Mouse (Mus musculus): Measurements from ENCODE around the gene Chrna3. TPM values are rescaled to one million over a fixed set of nuclear protein-coding genes. Genes with fewer than 3 reads are reported as not detected.

Gene Chrna3
- total RNA-seq, 1 experiment from 2014 or later, result not detected

- ATAC-seq (replicated peaks; ENCODE audit: low read depth, poor library complexity, severe bottlenecking), result no peak
Observed at GRCm38 (mm10) chr9:55009692-55010091, 16.7 kb downstream of the Chrna3 start.

- no peak for ATAC-seq (replicated peaks; ENCODE audit: low read depth, poor library complexity, severe bottlenecking)
Observed at GRCm38 (mm10) chr9:55003609-55004008, 22.8 kb downstream of the Chrna3 start.

- 0 out of 2 replicates have a peak, but pooled peaks have one; percentile 18 for ATAC-seq (replicated peaks; ENCODE audit: low read depth, poor library complexity, severe bottlenecking)
Observed at GRCm38 (mm10) chr9:54995645-54996044, 30.7 kb downstream of the Chrna3 start.

GRCm38 (mm10) chr9:54994381-54994780, 32.0 kb downstream of the Chrna3 start:
- no peak for ATAC-seq (replicated peaks; ENCODE audit: low read depth, poor library complexity, severe bottlenecking)

GRCm38 (mm10) chr9:54990362-54990761, 36.0 kb downstream of the Chrna3 start:
- ATAC-seq (replicated peaks; ENCODE audit: low read depth, poor library complexity, severe bottlenecking), result no peak

- no peak for ATAC-seq (replicated peaks; ENCODE audit: low read depth, poor library complexity, severe bottlenecking)
Observed at GRCm38 (mm10) chr9:54982401-54982800, 44.0 kb downstream of the Chrna3 start.

GRCm38 (mm10) chr9:54981291-54982191, 44.8 kb downstream of the Chrna3 start:
- peak; percentile 62 for ATAC-seq (replicated peaks; ENCODE audit: low read depth, poor library complexity, severe bottlenecking)

GRCm38 (mm10) chr9:54980674-54981073, 45.7 kb downstream of the Chrna3 start, which contains the start of gene Chrna5:
Gene Chrna5, plus strand, starts transcription at chr9:54980880.
- no peak for ATAC-seq (replicated peaks; ENCODE audit: low read depth, poor library complexity, severe bottlenecking)

- ATAC-seq (replicated peaks; ENCODE audit: low read depth, poor library complexity, severe bottlenecking), result no peak
Observed at GRCm38 (mm10) chr9:54969972-54970637, 56.3 kb downstream of the Chrna3 start.

- ATAC-seq (replicated peaks; ENCODE audit: low read depth, poor library complexity, severe bottlenecking), result no peak
Observed at GRCm38 (mm10) chr9:54963669-54964068, 62.7 kb downstream of the Chrna3 start.

- no peak for ATAC-seq (replicated peaks; ENCODE audit: low read depth, poor library complexity, severe bottlenecking)
Observed at GRCm38 (mm10) chr9:54961059-54961458, 65.3 kb downstream of the Chrna3 start.

Other genes with a start within 250 kb of the Chrna3 start
- gene Ireb2, start 162.8 kb downstream of the Chrna3 start, total RNA-seq (2017), result 36.8 and 60.5 TPM in 2 replicates
- gene Hykk, start 109.3 kb downstream of the Chrna3 start, total RNA-seq (2017), result 0.39 TPM in 1 of 2 replicates, not detected in the other
- 350 and 399 TPM in 2 replicates for gene Psma4, start 75.8 kb downstream of the Chrna3 start, total RNA-seq (2017)
- gene AY074887, start 75.6 kb downstream of the Chrna3 start, total RNA-seq (2017), result 0.91 TPM in 1 of 2 replicates, not detected in the other
- gene Chrna5, start 45.7 kb downstream of the Chrna3 start, total RNA-seq (2017), result not detected in 2 replicates
- gene Chrnb4, start 22.2 kb upstream of the Chrna3 start, total RNA-seq (2017), result not detected in 2 replicates
- gene Ube2q2, start 122.3 kb upstream of the Chrna3 start, total RNA-seq (2017), result 49.5 and 59.2 TPM in 2 replicates
- 33.8 and 37.6 TPM in 2 replicates for gene Fbxo22, start 182.4 kb upstream of the Chrna3 start, total RNA-seq (2017)